Mouse (Mus musculus): ENCODE measurements around the gene Cp. TPM values are rescaled to one million over a fixed set of nuclear protein-coding genes. Genes with fewer than 3 reads are reported as not detected.
"Not testable (repeated sequence)": the region's sequence is repeated elsewhere in the genome, so short reads cannot be mapped to it uniquely, and the experiment has no call there.

Cp gene
- 10 to 100 TPM in 2 of 4 experiments, 1 to 10 TPM in 2; 9.3 to 13.1 (median 10.4) TPM for total RNA-seq (2022)

GRCm38 (mm10) chr3:19956885-19957284, at the start of gene Cp:
Gene Cp, plus strand, starts transcription at chr3:19957054.
- no peak for DNase-seq (ENCODE audit: low spot score in 2 of 2)

- DNase-seq (ENCODE audit: low spot score in 2 of 2): no peak
These were observed 8.3 kb upstream of the Cp start for GRCm38 (mm10) chr3:19948552-19948951.

- DNase-seq (ENCODE audit: low spot score in 2 of 2): not testable (repeated sequence)
These were observed 7.5 kb upstream of the Cp start for GRCm38 (mm10) chr3:19949401-19949800.

DNA sequence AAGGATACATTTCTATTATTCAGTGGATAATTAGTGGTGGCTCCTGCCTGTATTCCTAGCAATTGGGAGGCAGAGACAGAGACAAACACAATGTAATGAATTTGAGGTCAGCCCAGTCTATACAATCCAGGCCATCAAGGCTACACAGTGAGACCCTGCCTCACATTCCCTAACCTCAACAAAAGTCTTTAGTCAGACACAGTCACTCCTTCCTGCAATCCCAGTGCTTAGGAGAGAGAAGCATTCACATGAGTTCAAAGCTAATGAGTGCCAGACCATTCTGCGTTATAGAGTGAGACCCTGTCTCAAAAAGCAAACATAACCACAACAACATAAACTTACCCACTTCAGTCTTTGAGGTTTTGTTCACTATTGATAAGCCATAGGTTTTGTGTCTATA, 3.4 kb upstream of the Cp start:
- DNase-seq (ENCODE audit: low spot score in 2 of 2): no peak

DNA sequence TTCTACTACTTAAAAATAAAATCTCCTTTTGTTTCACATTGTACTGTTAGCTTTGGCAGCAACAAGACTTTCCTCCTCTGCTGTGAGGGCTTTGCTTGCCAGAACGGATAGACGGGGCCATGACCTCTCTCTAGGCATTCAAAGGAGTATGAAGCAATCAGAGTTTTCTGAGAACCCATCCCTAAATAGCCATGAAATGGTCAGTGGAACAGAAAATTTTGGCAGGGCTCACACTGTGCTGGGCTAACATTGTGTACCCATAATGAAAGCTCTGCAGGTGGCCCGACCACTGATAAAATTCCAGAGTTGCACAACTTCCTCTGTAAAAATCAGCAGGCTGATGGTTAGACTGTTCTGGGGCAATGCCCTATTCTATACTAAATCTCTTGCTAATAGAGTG, 3.0 kb upstream of the Cp start:
- DNase-seq (ENCODE audit: low spot score in 2 of 2): peak; percentile 5 to 8

GRCm38 (mm10) chr3:19958031-19958430, 1.2 kb downstream of the Cp start:
- DNase-seq (ENCODE audit: low spot score in 2 of 2): no peak

GRCm38 (mm10) chr3:19958983-19959382, 2.1 kb downstream of the Cp start:
- DNase-seq (ENCODE audit: low spot score in 2 of 2): no peak

- no peak for DNase-seq (ENCODE audit: low spot score in 2 of 2)
These were observed 3.8 kb downstream of the Cp start for GRCm38 (mm10) chr3:19960570-19961114.

DNA sequence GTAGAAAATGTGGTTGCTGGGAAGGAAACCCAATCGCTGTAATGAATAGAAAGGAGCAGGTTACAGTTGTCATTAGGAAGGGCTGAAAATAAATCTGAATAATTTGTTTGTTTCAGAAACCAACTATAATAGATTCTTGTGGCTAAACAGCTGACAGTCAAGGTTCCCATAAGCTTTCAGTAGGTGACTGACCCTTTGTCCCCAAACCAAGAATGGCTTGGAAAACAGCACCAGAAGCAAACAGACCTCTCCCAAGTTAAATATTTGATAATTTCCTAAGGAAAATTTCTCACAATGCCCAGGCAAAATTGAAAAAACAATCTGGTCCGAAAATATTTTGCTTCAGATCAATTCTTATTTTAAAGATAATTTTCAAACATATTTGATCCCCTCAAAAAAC, 4.5 kb downstream of the Cp start:
- DNase-seq (ENCODE audit: low spot score in 2 of 2): no peak

DNA sequence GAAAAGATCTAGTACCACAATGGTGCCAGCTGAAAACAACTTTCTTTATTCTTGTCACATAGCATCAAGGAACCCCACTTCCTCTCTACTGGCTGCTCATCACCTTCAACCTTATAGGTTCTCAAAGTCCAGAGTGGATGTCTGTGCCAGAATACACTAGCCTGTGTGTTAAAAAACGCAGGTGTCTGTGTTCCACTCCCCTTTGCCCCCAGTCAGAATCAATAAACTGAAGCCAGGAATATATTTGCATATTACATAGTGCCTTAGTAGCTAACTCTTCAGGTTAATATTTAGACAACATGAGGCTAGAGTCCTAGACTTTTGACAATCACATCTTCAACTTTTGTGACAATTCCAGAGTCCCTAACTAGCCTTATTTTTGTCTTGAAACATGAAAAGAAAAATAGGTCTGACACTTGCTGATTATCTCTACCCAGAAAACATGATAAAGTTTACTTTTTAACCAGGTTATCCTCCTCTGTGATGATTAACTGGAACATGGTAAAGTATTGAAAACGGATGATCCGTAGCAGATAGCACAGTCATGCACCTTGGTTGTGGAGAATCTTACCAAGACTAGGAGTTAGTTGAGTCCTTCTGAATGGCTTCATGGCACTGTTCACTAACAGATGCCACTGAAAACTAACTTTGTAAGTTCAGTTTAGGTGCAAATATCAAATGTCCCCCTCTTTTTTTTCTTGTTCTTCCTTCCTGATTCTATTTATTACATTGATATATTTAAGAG, 6.1 kb downstream of the Cp start:
- no peak for DNase-seq (ENCODE audit: low spot score in 2 of 2)

GRCm38 (mm10) chr3:19964625-19965188, 7.9 kb downstream of the Cp start:
- no peak for DNase-seq (ENCODE audit: low spot score in 2 of 2)

GRCm38 (mm10) chr3:19965239-19965638, 8.4 kb downstream of the Cp start:
- DNase-seq (ENCODE audit: low spot score in 2 of 2): no peak

DNA sequence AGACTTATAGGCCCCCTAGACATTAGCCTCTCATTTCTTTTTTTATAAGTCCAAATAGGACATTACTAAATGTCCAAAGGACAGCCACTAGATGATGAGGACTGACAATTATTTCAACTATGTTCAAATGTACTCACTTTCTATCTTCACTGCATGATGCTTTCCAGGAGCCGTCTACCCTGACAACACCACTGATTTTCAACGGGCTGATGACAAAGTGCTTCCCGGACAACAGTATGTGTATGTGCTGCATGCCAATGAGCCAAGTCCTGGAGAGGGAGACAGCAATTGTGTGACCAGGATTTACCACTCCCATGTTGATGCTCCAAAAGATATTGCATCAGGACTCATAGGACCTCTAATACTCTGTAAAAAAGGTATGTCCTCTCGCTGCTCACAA, 9.2 kb downstream of the Cp start:
- DNase-seq (ENCODE audit: low spot score in 2 of 2): no peak

GRCm38 (mm10) chr3:19978474-19978873, 21.6 kb downstream of the Cp start:
- DNase-seq (ENCODE audit: low spot score in 2 of 2): no peak

- DNase-seq (ENCODE audit: low spot score in 2 of 2): no peak
These were observed 24.3 kb downstream of the Cp start for GRCm38 (mm10) chr3:19981156-19981555.

DNA sequence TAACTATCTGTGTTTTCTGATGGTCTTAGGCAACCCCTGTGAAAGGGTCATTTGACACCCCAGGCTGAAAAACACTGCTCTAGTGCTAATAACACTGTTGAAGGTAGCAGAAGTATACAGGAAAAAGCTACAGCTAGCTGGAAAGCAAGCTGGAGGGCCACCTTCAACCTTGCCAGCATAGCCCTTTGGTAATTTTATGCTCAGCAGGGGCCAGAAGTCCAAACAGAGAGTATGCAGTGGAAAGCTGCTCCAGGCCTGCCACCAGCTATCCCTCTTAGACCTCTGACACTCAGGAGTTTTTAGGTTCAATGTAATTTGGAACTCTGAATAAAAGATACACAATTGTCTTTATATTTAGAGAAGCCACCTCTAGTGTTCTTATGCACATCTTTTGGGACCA, 26.0 kb downstream of the Cp start:
- no peak for DNase-seq (ENCODE audit: low spot score in 2 of 2)

DNA sequence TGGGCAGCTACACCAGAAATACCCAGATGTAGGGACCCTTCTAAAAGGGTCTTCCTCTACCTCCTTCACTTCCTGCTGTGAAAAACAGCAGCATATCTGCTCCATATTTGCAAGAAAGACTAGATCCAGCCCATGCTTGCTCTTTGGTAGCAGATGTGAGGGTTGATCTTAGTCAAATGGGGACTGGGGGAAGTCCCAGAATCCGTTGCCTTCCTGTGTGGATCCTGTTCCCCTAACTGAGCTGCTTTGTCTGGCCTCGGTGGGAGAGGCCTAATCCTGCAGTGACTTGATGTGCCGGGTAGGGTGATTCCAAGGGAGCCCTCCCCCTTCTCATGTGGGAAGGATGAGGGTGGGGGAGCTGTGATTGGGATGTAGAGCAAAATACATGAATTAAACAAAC, 29.3 kb downstream of the Cp start:
- DNase-seq (ENCODE audit: low spot score in 2 of 2): no peak

- no peak for DNase-seq (ENCODE audit: low spot score in 2 of 2)
These were observed 33.2 kb downstream of the Cp start for GRCm38 (mm10) chr3:19990031-19990430.

- DNase-seq (ENCODE audit: low spot score in 2 of 2): no peak
These were observed 35.5 kb downstream of the Cp start for GRCm38 (mm10) chr3:19992388-19992787.

DNA sequence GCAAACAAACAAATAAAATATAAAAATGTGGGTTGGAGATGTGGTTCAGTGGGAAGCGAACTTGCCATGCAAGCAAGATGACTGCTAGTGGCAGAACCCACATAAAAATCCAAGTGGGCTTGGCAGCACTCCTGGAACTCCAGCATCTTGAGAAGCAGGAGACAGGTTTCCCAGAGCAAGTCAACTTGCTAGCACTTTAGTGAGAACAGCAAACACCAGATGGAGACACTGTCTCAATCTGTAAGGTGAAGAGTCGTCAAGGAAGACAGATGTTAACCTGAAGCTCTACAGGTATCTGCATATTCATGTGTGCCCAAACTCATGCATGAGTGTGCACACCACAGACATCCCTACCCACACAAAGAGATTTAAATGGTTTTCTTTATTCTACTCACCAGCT, 42.7 kb downstream of the Cp start:
- DNase-seq (ENCODE audit: low spot score in 2 of 2): peak; percentile 19 to 42

DNA sequence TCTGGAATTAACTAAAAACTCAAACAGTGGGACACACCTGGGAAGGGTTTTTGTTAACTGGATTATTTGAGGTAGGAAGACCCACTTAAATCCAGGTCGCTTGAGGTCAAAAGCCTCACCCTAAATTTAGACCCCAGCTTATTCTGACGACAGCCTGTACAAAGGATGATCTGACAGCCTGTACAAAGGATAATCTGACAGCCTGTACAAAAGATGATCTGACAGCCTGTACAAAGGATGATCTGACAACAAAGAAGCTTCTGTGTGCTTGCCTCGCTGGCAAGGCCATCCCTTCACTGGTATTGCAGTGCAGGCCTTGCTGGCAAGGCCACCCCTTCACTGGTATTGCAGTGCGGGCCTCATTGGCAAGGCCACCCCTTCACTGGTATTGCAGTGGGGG, 44.0 kb downstream of the Cp start:
- no peak for DNase-seq (ENCODE audit: low spot score in 2 of 2)

DNA sequence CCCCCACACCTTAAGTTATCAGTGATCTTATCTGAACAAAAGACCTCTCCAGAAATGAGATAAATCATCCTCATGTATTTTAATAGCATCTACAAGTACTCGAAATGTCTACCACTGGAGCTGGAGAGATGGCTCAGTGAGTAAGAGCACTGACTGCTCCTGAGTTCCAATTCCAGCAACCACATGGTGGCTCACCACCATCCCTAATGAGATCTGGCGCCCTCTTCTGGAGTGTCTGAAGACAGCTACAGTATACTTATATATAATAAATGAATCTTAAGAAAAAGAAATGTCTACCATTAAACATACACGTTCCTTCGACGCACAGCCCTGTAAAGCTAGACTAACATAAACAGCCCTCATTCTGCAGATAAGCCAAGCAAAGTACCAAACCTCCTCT, 45.9 kb downstream of the Cp start:
- peak in 1 of 2 experiments; percentile 17 for DNase-seq (ENCODE audit: low spot score in 2 of 2)

DNA sequence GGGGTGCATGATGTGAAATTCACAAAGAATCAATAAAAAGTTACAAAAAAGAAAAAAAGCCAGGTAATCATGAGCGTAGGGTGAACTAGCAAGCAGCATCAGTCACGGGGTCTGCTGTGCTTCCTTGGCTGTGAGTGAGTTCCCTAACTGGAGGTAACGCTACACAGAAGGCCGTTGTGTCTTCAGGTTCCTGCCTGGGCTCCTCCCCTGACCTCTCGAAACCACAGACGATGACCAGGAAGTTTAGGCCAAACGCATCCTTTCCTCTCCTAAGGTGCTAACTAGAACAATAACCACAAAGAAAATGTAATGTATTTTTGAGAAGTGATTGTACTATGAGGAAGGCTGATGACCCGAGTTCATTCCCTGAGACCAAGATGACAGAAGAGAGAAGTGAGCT, 47.6 kb downstream of the Cp start:
- DNase-seq (ENCODE audit: low spot score in 2 of 2): no peak
